Mouse (Mus musculus): Measurements from ENCODE around the gene Gm12569. TPM values are rescaled to one million over a fixed set of nuclear protein-coding genes. Genes with fewer than 3 reads are reported as not detected.

Gene Gm12569
- polyA plus RNA-seq (2015; fragmentation: Nextera tagmentation; extraction: Ambion mirVana) = not detected in 2 replicates

GRCm38 (mm10) chr11:51220308-51220707 lies at the start of gene Gm12569:
Gene Gm12569 (plus strand): TSS chr11:51220473.
- no peak within 1 kb of the TSS for H3K4me2 ChIP-seq (replicated peaks; ENCODE audit: low read depth)
- H3K4me3 ChIP-seq (ENCODE audit: low read depth, low read length) = no peak within 1 kb of the TSS
- no peaks in the 10 kb centered on the region for H3K36me3 ChIP-seq (ENCODE audit: control insufficient read depth, insufficient read depth)
- no peak within 1 kb of the TSS for H3K27ac ChIP-seq (ENCODE audit: low read depth, low read length)
- no peak within 1 kb of the TSS for H3K9ac ChIP-seq (ENCODE audit: low read depth, low read length)
- TF ChIP-seq CTCF (IDR thresholded peaks at IDR 0.05; ENCODE audit: low read depth) = no peak
- 95% methylated on average over 11 of the region's 11 CpGs for WGBS
- ATAC-seq = no peak
- no peaks in the 10 kb centered on the region for H3K4me1 ChIP-seq (replicated peaks; ENCODE audit: control insufficient read depth, insufficient read depth, low read length)
- H3K27me3 ChIP-seq (replicated peaks; ENCODE audit: control insufficient read depth, insufficient read depth, low read length) = no peaks in the 10 kb centered on the region
- no peaks in the 10 kb centered on the region for H3K9me3 ChIP-seq (ENCODE audit: control insufficient read depth)

DNA sequence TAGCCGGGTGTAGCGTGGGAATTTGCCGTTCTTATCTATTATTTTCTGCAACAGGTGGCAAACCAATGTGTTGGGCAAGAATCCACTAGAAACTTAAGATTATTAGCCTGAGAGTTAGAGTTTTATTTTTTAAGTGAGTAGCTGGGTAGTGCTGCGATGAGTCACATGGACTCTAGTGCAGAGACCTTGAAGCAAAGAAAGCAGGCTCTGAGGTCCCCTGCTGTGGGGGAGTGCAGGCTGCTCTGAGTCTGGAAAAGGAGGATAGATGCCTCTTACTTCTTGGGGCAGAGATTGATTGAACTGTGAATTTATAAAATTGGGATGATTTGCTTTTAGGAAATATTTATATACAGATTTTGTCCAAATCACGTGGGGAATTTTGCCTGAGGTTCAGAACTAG lies 17.5 kb upstream of the Gm12569 start:
- H3K4me1 ChIP-seq (replicated peaks; ENCODE audit: control insufficient read depth, insufficient read depth, low read length) = no peaks in the 10 kb centered on the region
- H3K4me2 ChIP-seq (replicated peaks; ENCODE audit: low read depth) = no peak overlapping the region
- 70% methylated on average over 5 of the region's 5 CpGs for WGBS
- H3K4me3 ChIP-seq (ENCODE audit: low read depth, low read length) = no peak overlapping the region
- no peak overlapping the region for H3K9ac ChIP-seq (ENCODE audit: low read depth, low read length)
- ATAC-seq = no peak
- H3K36me3 ChIP-seq (ENCODE audit: control insufficient read depth, insufficient read depth) = no peaks in the 10 kb centered on the region
- H3K27ac ChIP-seq (ENCODE audit: low read depth, low read length) = no peak overlapping the region
- no peak for TF ChIP-seq CTCF (IDR thresholded peaks at IDR 0.05; ENCODE audit: low read depth)
- no peaks in the 10 kb centered on the region for H3K9me3 ChIP-seq (ENCODE audit: control insufficient read depth)
- H3K27me3 ChIP-seq (replicated peaks; ENCODE audit: control insufficient read depth, insufficient read depth, low read length) = no peaks in the 10 kb centered on the region

GRCm38 (mm10) chr11:51207758-51208157 lies 12.5 kb upstream of the Gm12569 start:
- H3K27ac ChIP-seq (ENCODE audit: low read depth, low read length) = no peak overlapping the region
- no peak overlapping the region for H3K4me3 ChIP-seq (ENCODE audit: low read depth, low read length)
- 72% methylated on average over 3 of the region's 3 CpGs for WGBS
- no peak for ATAC-seq
- H3K4me1 ChIP-seq (replicated peaks; ENCODE audit: control insufficient read depth, insufficient read depth, low read length) = no peaks in the 10 kb centered on the region
- H3K9ac ChIP-seq (ENCODE audit: low read depth, low read length) = no peak overlapping the region
- no peaks in the 10 kb centered on the region for H3K36me3 ChIP-seq (ENCODE audit: control insufficient read depth, insufficient read depth)
- no peaks in the 10 kb centered on the region for H3K9me3 ChIP-seq (ENCODE audit: control insufficient read depth)
- no peak overlapping the region for H3K4me2 ChIP-seq (replicated peaks; ENCODE audit: low read depth)
- TF ChIP-seq CTCF (IDR thresholded peaks at IDR 0.05; ENCODE audit: low read depth) = no peak
- H3K27me3 ChIP-seq (replicated peaks; ENCODE audit: control insufficient read depth, insufficient read depth, low read length) = no peaks in the 10 kb centered on the region

DNA sequence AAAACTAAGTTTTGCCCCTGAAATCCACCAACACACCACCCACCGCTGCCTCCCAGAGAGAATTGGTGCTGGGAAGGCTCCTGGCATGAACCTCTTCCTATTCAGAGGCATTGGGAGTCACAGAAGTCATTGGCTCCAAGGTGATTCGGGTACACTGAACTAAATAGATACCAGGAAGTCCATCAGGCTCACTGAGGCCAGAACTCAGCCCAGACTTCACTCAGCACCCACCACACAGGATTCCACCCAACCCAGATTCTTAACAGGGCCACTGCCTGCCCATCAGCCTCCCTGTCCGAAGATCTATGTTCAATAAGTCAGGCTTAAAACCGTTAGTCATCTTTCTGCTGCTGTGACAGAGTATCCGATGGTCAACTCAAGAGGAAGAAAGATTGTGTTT lies 8.8 kb upstream of the Gm12569 start:
- Histone ChIP-seq H3K4me3 (ENCODE audit: low read depth, low read length) (no peak overlapping the region), H3K9me3 (ENCODE audit: control insufficient read depth) (no peaks in the 10 kb centered on the region), H3K27ac (ENCODE audit: low read depth, low read length) (no peak overlapping the region), H3K27me3 (replicated peaks; ENCODE audit: control insufficient read depth, insufficient read depth, low read length) (no peaks in the 10 kb centered on the region), H3K4me1 (replicated peaks; ENCODE audit: control insufficient read depth, insufficient read depth, low read length) (no peaks in the 10 kb centered on the region), H3K4me2 (replicated peaks; ENCODE audit: low read depth) (no peak overlapping the region), H3K36me3 (ENCODE audit: control insufficient read depth, insufficient read depth) (no peaks in the 10 kb centered on the region), H3K9ac (ENCODE audit: low read depth, low read length) (no peak overlapping the region)
- TF ChIP-seq CTCF (IDR thresholded peaks at IDR 0.05; ENCODE audit: low read depth) = no peak
- WGBS = 84% methylated on average over 5 of the region's 5 CpGs
- no peak for ATAC-seq

- H3K9me3 ChIP-seq (ENCODE audit: control insufficient read depth) = no peaks in the 10 kb centered on the region
- no peak for ATAC-seq
- WGBS = 81% methylated on average over 7 of the region's 7 CpGs
Observed at GRCm38 (mm10) chr11:51214021-51214420, 6.3 kb upstream of the Gm12569 start.

DNA sequence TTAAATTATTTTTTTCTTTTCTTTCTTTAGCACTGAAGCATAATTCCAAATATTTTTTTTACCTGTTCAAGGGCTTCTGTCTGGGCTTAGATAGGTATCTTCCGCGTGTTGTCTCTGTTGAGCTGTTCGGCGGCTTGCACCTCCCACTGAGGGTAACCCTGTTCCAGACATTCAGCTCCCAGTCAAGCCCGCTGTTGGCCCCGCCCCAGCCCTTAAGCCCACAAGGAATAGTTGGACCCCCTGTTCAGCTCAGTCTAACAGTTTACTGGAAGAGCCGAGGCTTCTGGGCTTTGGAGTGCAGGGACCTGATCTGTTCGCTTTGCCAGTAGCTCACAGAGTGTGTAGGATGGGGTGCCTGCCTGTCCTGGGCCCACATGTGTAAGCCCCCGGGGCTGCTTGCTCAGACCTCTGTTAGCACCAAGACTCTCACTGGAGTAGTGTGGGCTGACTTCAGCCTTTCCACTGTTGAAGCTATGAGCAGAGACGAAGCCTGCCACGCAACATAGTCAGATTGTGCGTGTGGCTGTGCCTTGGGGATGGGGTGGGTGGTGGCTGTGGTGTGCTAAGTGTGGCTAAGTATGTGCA lies 785 bp upstream of the Gm12569 start:
- H3K27me3 ChIP-seq (replicated peaks; ENCODE audit: control insufficient read depth, insufficient read depth, low read length) = no peaks in the 10 kb centered on the region
- no peaks in the 10 kb centered on the region for H3K36me3 ChIP-seq (ENCODE audit: control insufficient read depth, insufficient read depth)
- no peak for TF ChIP-seq CTCF (IDR thresholded peaks at IDR 0.05; ENCODE audit: low read depth)
- H3K9ac ChIP-seq (ENCODE audit: low read depth, low read length) = no peak overlapping the region
- 80% methylated on average over 12 of the region's 12 CpGs for WGBS
- H3K4me3 ChIP-seq (ENCODE audit: low read depth, low read length) = no peak overlapping the region
- H3K4me2 ChIP-seq (replicated peaks; ENCODE audit: low read depth) = no peak overlapping the region
- ATAC-seq = no peak
- no peak overlapping the region for H3K27ac ChIP-seq (ENCODE audit: low read depth, low read length)
- no peaks in the 10 kb centered on the region for H3K9me3 ChIP-seq (ENCODE audit: control insufficient read depth)
- no peaks in the 10 kb centered on the region for H3K4me1 ChIP-seq (replicated peaks; ENCODE audit: control insufficient read depth, insufficient read depth, low read length)

More at GRCm38 (mm10) chr11:51214021-51214420, 6.3 kb upstream of the Gm12569 start:
- no peak overlapping the region for H3K4me2 ChIP-seq (replicated peaks; ENCODE audit: low read depth)
- no peak overlapping the region for H3K27ac ChIP-seq (ENCODE audit: low read depth, low read length)
- no peaks in the 10 kb centered on the region for H3K4me1 ChIP-seq (replicated peaks; ENCODE audit: control insufficient read depth, insufficient read depth, low read length)
- H3K4me3 ChIP-seq (ENCODE audit: low read depth, low read length) = no peak overlapping the region
- TF ChIP-seq CTCF (IDR thresholded peaks at IDR 0.05; ENCODE audit: low read depth) = no peak; the same call in 1 of the 2 replicates
- no peaks in the 10 kb centered on the region for H3K36me3 ChIP-seq (ENCODE audit: control insufficient read depth, insufficient read depth)
- no peaks in the 10 kb centered on the region for H3K27me3 ChIP-seq (replicated peaks; ENCODE audit: control insufficient read depth, insufficient read depth, low read length)
- no peak overlapping the region for H3K9ac ChIP-seq (ENCODE audit: low read depth, low read length)

GRCm38 (mm10) chr11:51227104-51227503 lies 6.8 kb downstream of the Gm12569 start:
- Histone ChIP-seq H3K9me3 (ENCODE audit: control insufficient read depth) (no peaks in the 10 kb centered on the region), H3K4me1 (replicated peaks; ENCODE audit: control insufficient read depth, insufficient read depth, low read length) (no peaks in the 10 kb centered on the region), H3K27me3 (replicated peaks; ENCODE audit: control insufficient read depth, insufficient read depth, low read length) (no peaks in the 10 kb centered on the region), H3K36me3 (ENCODE audit: control insufficient read depth, insufficient read depth) (no peaks in the 10 kb centered on the region), H3K4me2 (replicated peaks; ENCODE audit: low read depth) (no peak overlapping the region), H3K27ac (ENCODE audit: low read depth, low read length) (no peak overlapping the region), H3K9ac (ENCODE audit: low read depth, low read length) (no peak overlapping the region), H3K4me3 (ENCODE audit: low read depth, low read length) (no peak overlapping the region)
- TF ChIP-seq CTCF (IDR thresholded peaks at IDR 0.05; ENCODE audit: low read depth) = no peak
- no peak for ATAC-seq
- WGBS = 94% methylated on average over 4 of the region's 4 CpGs

Data from intestine, postnatal 0 days (tissue).